Comparison of ENCODE assay signal across 27 mouse cellular contexts in the genomic region with DNA sequence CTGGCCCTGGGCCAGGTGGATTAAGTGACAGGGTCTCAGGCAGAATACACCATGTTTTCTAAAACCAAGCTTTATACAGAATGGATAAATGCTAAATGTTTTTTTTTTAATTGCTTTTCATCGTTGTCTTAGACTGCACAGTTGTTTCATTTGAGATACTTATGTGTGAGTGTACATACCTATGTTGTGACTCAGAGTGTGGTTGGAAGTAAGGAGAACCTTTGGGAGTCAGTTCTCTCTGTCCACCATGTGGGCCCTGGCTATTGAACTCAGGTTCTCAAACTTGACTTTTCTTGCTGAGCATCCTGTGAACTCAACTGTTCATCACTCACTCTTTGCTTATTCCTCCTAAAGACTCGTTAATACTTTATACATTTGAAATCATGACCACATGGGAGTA. TPM values are rescaled to one million over a fixed set of nuclear protein-coding genes. Genes with fewer than 3 reads are reported as not detected.
DNase-seq lines count a peak whose midpoint lies in the region; ATAC-seq and TF ChIP-seq lines count a peak whose summit lies in the region.
"Had no signal": no experiment of that assay in that cellular context is flagged by ENCODE, and none has a peak within 500 bp of the region (broad histone marks: within the 10 kb centered on the region; RNA-seq: fewer than 3 reads in every experiment).

No protein-coding gene starts in this region.

- peak overlapping the region; percentile 42; the same call in 1 of the 2 replicates for H3K27ac ChIP-seq in heart, embryonic 13.5 days (replicated peaks)
- no peak overlapping the region for H3K27ac ChIP-seq in heart, embryonic 11.5 days (ENCODE audit: low read depth, low read length)
- no peak overlapping the region for H3K27ac ChIP-seq in midbrain, embryonic 14.5 days (replicated peaks; ENCODE audit: low read depth, low read length)
- no peak overlapping the region for H3K27ac ChIP-seq in midbrain, embryonic 15.5 days
- peak overlapping the region; percentile 6; the same call in 1 of the 2 replicates for H3K27ac ChIP-seq in embryonic fibroblast, embryonic 13.5 days (ENCODE audit: insufficient read depth, low read length)
- H3K27ac ChIP-seq: embryonic facial prominence, embryonic 12.5 days; embryonic facial prominence, embryonic 15.5 days; forebrain, embryonic 12.5 days; forebrain, embryonic 15.5 days; hindbrain, embryonic 14.5 days; hindbrain, postnatal 0 days had no signal

- no peak for TF ChIP-seq POLR2A in embryonic fibroblast, embryonic 13.5 days (IDR thresholded peaks at IDR 0.05; ENCODE audit: low read depth, low read length)

- no peak overlapping the region for H3K4me2 ChIP-seq in heart, embryonic 13.5 days
- no peak overlapping the region for H3K4me2 ChIP-seq in heart, embryonic 11.5 days
- H3K4me2 ChIP-seq in midbrain, embryonic 14.5 days (ENCODE audit: low read length): no peak overlapping the region
- H3K4me2 ChIP-seq in midbrain, embryonic 15.5 days: no peak overlapping the region
- H3K4me2 ChIP-seq: embryonic facial prominence, embryonic 12.5 days; embryonic facial prominence, embryonic 15.5 days; forebrain, embryonic 12.5 days; forebrain, embryonic 15.5 days; heart, embryonic 12.5 days; hindbrain, embryonic 14.5 days had no signal

- no peak for TF ChIP-seq CTCF in embryonic fibroblast, embryonic 13.5 days (IDR thresholded peaks at IDR 0.05; ENCODE audit: borderline replicate concordance, insufficient read depth, low read length)

- H3K4me3 ChIP-seq in heart, embryonic 13.5 days: no peak overlapping the region
- no peak overlapping the region for H3K4me3 ChIP-seq in heart, embryonic 11.5 days (ENCODE audit: low read depth, low read length)
- H3K4me3 ChIP-seq in midbrain, embryonic 14.5 days (replicated peaks; ENCODE audit: low read depth, low read length): no peak overlapping the region
- no peak overlapping the region for H3K4me3 ChIP-seq in midbrain, embryonic 15.5 days
- H3K4me3 ChIP-seq in embryonic fibroblast, embryonic 13.5 days (ENCODE audit: insufficient read depth, low read length): no peak overlapping the region
- H3K4me3 ChIP-seq: embryonic facial prominence, embryonic 12.5 days; embryonic facial prominence, embryonic 15.5 days; erythroblast, embryonic 14.5 days; forebrain, embryonic 12.5 days; forebrain, embryonic 15.5 days; heart, embryonic 12.5 days had no signal

- H3K9me3 ChIP-seq in heart, embryonic 13.5 days: no peaks in the 10 kb centered on the region
- H3K9me3 ChIP-seq in heart, embryonic 11.5 days (replicated peaks; ENCODE audit: control insufficient read depth, low read length): no peaks in the 10 kb centered on the region
- no peaks in the 10 kb centered on the region for H3K9me3 ChIP-seq in midbrain, embryonic 14.5 days (ENCODE audit: control insufficient read depth, low read length)
- no peaks in the 10 kb centered on the region for H3K9me3 ChIP-seq in midbrain, embryonic 15.5 days
- H3K9me3 ChIP-seq: embryonic facial prominence, embryonic 12.5 days; embryonic facial prominence, embryonic 15.5 days; forebrain, embryonic 12.5 days; forebrain, embryonic 15.5 days; heart, embryonic 12.5 days had no signal

- 78% methylated on average over 2 of the region's 2 CpGs for WGBS in heart, embryonic 13.5 days
- 84% methylated on average over 2 of the region's 2 CpGs for WGBS in heart, embryonic 11.5 days (ENCODE audit: insufficient replicate concordance)
- 92% methylated on average over 2 of the region's 2 CpGs for WGBS in midbrain, embryonic 14.5 days
- 88% methylated on average over 2 of the region's 2 CpGs for WGBS in midbrain, embryonic 15.5 days

- H3K27me3 ChIP-seq in heart, embryonic 13.5 days (replicated peaks): no peaks in the 10 kb centered on the region
- no peaks in the 10 kb centered on the region for H3K27me3 ChIP-seq in heart, embryonic 11.5 days (ENCODE audit: control insufficient read depth, insufficient read depth, low read length)
- H3K27me3 ChIP-seq in midbrain, embryonic 14.5 days (ENCODE audit: control insufficient read depth, insufficient read depth, low read length): no peaks in the 10 kb centered on the region
- no peaks in the 10 kb centered on the region for H3K27me3 ChIP-seq in midbrain, embryonic 15.5 days (replicated peaks)
- H3K27me3 ChIP-seq: embryonic facial prominence, embryonic 12.5 days; embryonic facial prominence, embryonic 15.5 days; forebrain, embryonic 12.5 days; forebrain, embryonic 15.5 days; heart, embryonic 12.5 days had no signal

- H3K9ac ChIP-seq in heart, embryonic 13.5 days: no peak overlapping the region
- no peak overlapping the region for H3K9ac ChIP-seq in heart, embryonic 11.5 days (ENCODE audit: low read depth, low read length)
- no peak overlapping the region for H3K9ac ChIP-seq in midbrain, embryonic 14.5 days (replicated peaks; ENCODE audit: low read length)
- H3K9ac ChIP-seq in midbrain, embryonic 15.5 days: no peak overlapping the region
- H3K9ac ChIP-seq: embryonic facial prominence, embryonic 12.5 days; embryonic facial prominence, embryonic 15.5 days; forebrain, embryonic 12.5 days; forebrain, embryonic 15.5 days; hindbrain, embryonic 14.5 days had no signal

- no peaks in the 10 kb centered on the region for H3K36me3 ChIP-seq in heart, embryonic 13.5 days
- H3K36me3 ChIP-seq in heart, embryonic 11.5 days (ENCODE audit: control insufficient read depth, insufficient read depth, low read length): no peaks in the 10 kb centered on the region
- H3K36me3 ChIP-seq in midbrain, embryonic 14.5 days (ENCODE audit: control insufficient read depth, insufficient read depth, low read length): no peaks in the 10 kb centered on the region
- no peaks in the 10 kb centered on the region for H3K36me3 ChIP-seq in midbrain, embryonic 15.5 days (replicated peaks)
- H3K36me3 ChIP-seq: embryonic facial prominence, embryonic 12.5 days; embryonic facial prominence, embryonic 15.5 days; forebrain, embryonic 12.5 days; forebrain, embryonic 15.5 days; heart, embryonic 12.5 days had no signal

- peak; percentile 33 for DNase-seq in midbrain, embryonic 14.5 days
- peak; percentile 83 for DNase-seq in 3T3-L1 (ENCODE audit: low read depth, low spot score)
- DNase-seq in thymus, adult 18-20 months: no peak
- no peak for DNase-seq in left cerebral cortex, adult 8-10 months (ENCODE audit: low spot score in 2 of 2)
- DNase-seq: adrenal gland, adult 2 months; adrenal gland, postnatal 14 days; cerebellum, adult 11 months; cerebellum, adult 2 months; cerebellum, adult 9-11 months; cerebellum, postnatal 25 days; gastrocnemius, postnatal 10 days; heart, adult 11 months; heart, postnatal 14 days; heart, postnatal 4 days had no signal

- ATAC-seq in heart, embryonic 13.5 days (ENCODE audit: extremely low read depth, insufficient number of reproducible peaks, low FRiP score, low TSS enrichment): no peak
- ATAC-seq in heart, embryonic 11.5 days (replicated peaks; ENCODE audit: insufficient number of reproducible peaks, low FRiP score, low TSS enrichment): no peak
- ATAC-seq in midbrain, embryonic 14.5 days (ENCODE audit: low FRiP score, low TSS enrichment): no peak
- no peak for ATAC-seq in midbrain, embryonic 15.5 days (replicated peaks)
- ATAC-seq: forebrain, embryonic 15.5 days; hindbrain, postnatal 0 days; inflammation-experienced regulatory T-cells, adult 6 months had no signal

- H3K4me1 ChIP-seq in heart, embryonic 13.5 days: peaks cover 53% of the 10 kb centered on the region
- H3K4me1 ChIP-seq in heart, embryonic 11.5 days (ENCODE audit: control insufficient read depth, insufficient read depth, low read length): peaks cover 21% of the 10 kb centered on the region
- peaks cover 3% of the 10 kb centered on the region; the same call in 1 of the 2 replicates for H3K4me1 ChIP-seq in midbrain, embryonic 14.5 days (ENCODE audit: control insufficient read depth, insufficient read depth, low read length)
- peaks cover 16% of the 10 kb centered on the region; the same call in 1 of the 2 replicates for H3K4me1 ChIP-seq in midbrain, embryonic 15.5 days
- H3K4me1 ChIP-seq in embryonic fibroblast, embryonic 13.5 days (ENCODE audit: control insufficient read depth, insufficient read depth, low read length): peaks cover 4% of the 10 kb centered on the region
- H3K4me1 ChIP-seq: forebrain, embryonic 15.5 days had no signal

RNA-seq across cellular contexts. Expression of a gene that starts 58.3 kb away (rescaled TPM):
- 73.2 and 78.7 TPM in 2 replicates for polyA plus RNA-seq in heart, embryonic 13.5 days (2015; fragmentation: Nextera tagmentation; extraction: Ambion mirVana)
- 87.3 and 90.0 TPM in 2 replicates for polyA plus RNA-seq in heart, embryonic 11.5 days (2014; fragmentation: Nextera tagmentation; extraction: Ambion mirVana)
- 116 and 140 TPM in 2 replicates for polyA plus RNA-seq in midbrain, embryonic 14.5 days (2014; fragmentation: Nextera tagmentation; extraction: Ambion mirVana)
- polyA plus RNA-seq in midbrain, embryonic 15.5 days (2015; fragmentation: Nextera tagmentation; extraction: Ambion mirVana): 124 and 135 TPM in 2 replicates
- polyA plus RNA-seq in embryonic fibroblast, embryonic 13.5 days (2011; ENCODE audit: insufficient read length, low read depth, missing spikeins): 80.3 and 86.3 TPM in 2 replicates
- total RNA-seq in left cerebral cortex, adult 8-10 months (2022): 100 to 1,000 TPM; 104 to 124 (median 113) TPM

Comparison
In these comparisons a context has a peak if more than half of its experiments do, and no peak if none do; other contexts are left out.
1. H3K27ac ChIP-seq: peak in heart, embryonic 13.5 days (single experiment) and embryonic fibroblast, embryonic 13.5 days (single experiment); none in heart, embryonic 11.5 days (single experiment), midbrain, embryonic 14.5 days (single experiment) and midbrain, embryonic 15.5 days (single experiment).
2. DNase-seq: peak in midbrain, embryonic 14.5 days (single experiment) and 3T3-L1 (single experiment); none in thymus, adult 18-20 months (0 of 2) and left cerebral cortex, adult 8-10 months (0 of 2).